Mouse (Mus musculus) urinary bladder, postnatal 4 days (tissue): ENCODE results near the gene Tldc1.

ENCODE experiments used
- DNase-seq, 2 experiments: peaks; one replicate each; pipeline ENCODE4 v3.0.0; 2021 to 2022; ENCODE audit warnings: low spot score in 2 of 2

The Tldc1 gene

GRCm38 (mm10) chr8:119778263-119778662 is at the start of gene Tldc1:
TSS of gene Tldc1 (minus strand) at chr8:119778416.
- DNase-seq: peak; percentile 98 to 100

GRCm38 (mm10) chr8:119827721-119828153 is 49.5 kb upstream of the Tldc1 start:
- DNase-seq: no peak

GRCm38 (mm10) chr8:119826982-119827381 is 48.8 kb upstream of the Tldc1 start:
- no peak for DNase-seq

GRCm38 (mm10) chr8:119825950-119826730 is 47.9 kb upstream of the Tldc1 start:
- DNase-seq: no peak

GRCm38 (mm10) chr8:119824809-119825273 is 46.6 kb upstream of the Tldc1 start:
- no peak for DNase-seq

- no peak for DNase-seq
Measured at GRCm38 (mm10) chr8:119824100-119824499, 45.9 kb upstream of the Tldc1 start.

- DNase-seq: no peak
Measured at GRCm38 (mm10) chr8:119823278-119823677, 45.1 kb upstream of the Tldc1 start.

GRCm38 (mm10) chr8:119821691-119822090 is 43.5 kb upstream of the Tldc1 start:
- DNase-seq: no peak

- no peak for DNase-seq
Measured at GRCm38 (mm10) chr8:119819976-119820375, 41.8 kb upstream of the Tldc1 start.

- DNase-seq: no peak
Measured at GRCm38 (mm10) chr8:119819316-119819715, 41.1 kb upstream of the Tldc1 start.

GRCm38 (mm10) chr8:119817446-119817845 is 39.2 kb upstream of the Tldc1 start:
- DNase-seq: no peak

GRCm38 (mm10) chr8:119816219-119816618 is 38.0 kb upstream of the Tldc1 start:
- no peak for DNase-seq

- DNase-seq: no peak
Measured at GRCm38 (mm10) chr8:119812650-119813431, 34.6 kb upstream of the Tldc1 start.

GRCm38 (mm10) chr8:119811925-119812324 is 33.7 kb upstream of the Tldc1 start:
- no peak for DNase-seq

GRCm38 (mm10) chr8:119810953-119811499 is 32.8 kb upstream of the Tldc1 start:
- DNase-seq: no peak

- no peak for DNase-seq
Measured at GRCm38 (mm10) chr8:119810127-119810868, 32.1 kb upstream of the Tldc1 start.

- no peak for DNase-seq
Measured at GRCm38 (mm10) chr8:119809620-119810019, 31.4 kb upstream of the Tldc1 start.

GRCm38 (mm10) chr8:119807687-119808086 is 29.5 kb upstream of the Tldc1 start:
- DNase-seq: no peak

GRCm38 (mm10) chr8:119806422-119807263 is 28.4 kb upstream of the Tldc1 start:
- DNase-seq: no peak

GRCm38 (mm10) chr8:119805275-119805674 is 27.1 kb upstream of the Tldc1 start:
- DNase-seq: no peak

- no peak for DNase-seq
Measured at GRCm38 (mm10) chr8:119802592-119802991, 24.4 kb upstream of the Tldc1 start.
